Mouse (Mus musculus): ENCODE data around the gene Sh3bgr. TPM values are rescaled to one million over a fixed set of nuclear protein-coding genes. Genes with fewer than 3 reads are reported as not detected.

Gene Sh3bgr
- not detected in 2 replicates for total RNA-seq (2023)

GRCm38 (mm10) chr16:96199913-96200701 lies at the start of gene Sh3bgr:
Sh3bgr (plus strand) TSS chr16:96200450.

DNA sequence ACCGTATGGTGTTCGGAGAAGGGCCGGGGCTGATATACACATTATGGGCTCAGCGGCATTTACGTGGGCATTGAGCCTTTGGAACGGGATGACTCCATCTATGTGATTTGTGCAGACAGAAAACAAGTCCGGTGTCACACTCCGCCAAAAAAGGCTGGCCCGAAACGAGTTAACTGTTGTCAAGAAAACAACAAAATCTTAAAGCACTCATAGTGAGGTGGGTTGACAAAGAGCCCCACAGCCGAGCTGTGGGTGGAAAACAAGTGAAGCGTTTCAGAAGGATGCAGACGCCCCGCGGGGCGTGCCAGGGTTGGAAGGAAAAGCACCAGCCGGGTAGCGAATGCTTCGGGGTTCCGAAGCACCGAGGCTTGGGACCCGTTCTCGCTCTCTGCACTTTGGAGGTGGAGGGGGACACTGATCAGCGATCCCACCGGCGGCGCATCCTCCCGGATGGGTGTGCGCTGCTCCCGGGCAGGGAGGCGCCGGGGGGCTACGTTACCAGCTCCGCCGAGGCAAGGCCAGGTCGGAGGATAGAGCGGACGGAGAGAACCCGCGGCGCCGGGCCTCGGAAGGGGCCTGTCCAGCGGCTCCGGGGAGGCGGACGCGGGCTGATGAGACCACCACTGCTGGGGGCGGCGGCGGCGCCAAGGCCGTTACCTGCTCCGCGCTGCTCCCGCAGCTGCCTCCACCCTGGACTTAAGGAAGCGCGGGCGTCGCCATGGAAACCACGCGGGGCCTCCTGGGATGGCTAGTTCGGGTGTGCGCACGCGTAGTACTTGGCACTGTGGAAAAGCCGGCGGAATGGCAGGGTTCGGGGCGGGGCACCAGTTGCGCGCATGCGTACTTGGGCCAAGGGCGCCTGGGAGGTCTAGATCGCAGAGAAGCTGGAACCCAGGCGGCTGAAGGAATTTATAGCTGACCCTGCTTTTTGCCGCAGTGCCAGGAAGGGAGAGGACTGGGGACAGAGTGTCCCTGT lies 8.4 kb upstream of the Sh3bgr start, which contains the start of gene Lca5l:
Gene Lca5l, minus strand, starts transcription at position 741 of the 976 bp plus-strand sequence.

DNA sequence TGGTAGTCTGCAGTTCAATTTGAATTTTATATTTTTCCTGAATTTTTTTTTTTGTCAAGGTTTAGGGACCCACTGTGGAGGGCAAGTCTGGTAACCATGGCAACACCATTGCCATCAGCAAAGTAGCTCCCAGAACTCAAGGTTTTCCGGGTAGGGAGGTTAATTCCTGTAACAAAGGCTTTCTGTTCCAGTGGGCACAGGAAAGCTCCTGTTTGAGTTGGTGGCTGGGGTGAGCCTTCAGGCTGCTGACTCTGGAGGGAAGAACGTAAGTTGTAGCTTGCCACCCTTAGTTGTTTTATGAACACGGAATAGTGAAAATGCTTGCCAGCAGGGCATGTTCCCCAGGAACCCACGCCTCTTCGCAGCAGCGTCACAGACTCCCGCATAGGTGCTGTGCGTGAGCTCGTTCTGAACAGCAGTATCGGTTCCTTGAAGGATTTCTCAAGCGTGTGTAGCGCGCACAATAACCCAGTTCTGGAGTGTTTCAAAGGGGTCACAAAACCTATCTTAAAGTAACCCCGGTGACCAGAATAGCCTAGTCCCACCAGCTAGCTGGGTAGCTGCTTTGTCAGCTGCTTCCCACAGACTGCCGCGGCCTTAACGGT lies 35.2 kb downstream of the Sh3bgr start, which contains the start of gene B3galt5:
Gene B3galt5, plus strand, starts transcription at position 436 of the 605 bp plus-strand sequence.

Other genes with a start within 250 kb of the Sh3bgr start
- gene Psmg1, start 209.5 kb upstream of the Sh3bgr start, total RNA-seq (2023): 5.3 and 8.3 TPM in 2 replicates
- 44.4 and 95.9 TPM in 2 replicates for gene Brwd1, start 117.9 kb upstream of the Sh3bgr start, total RNA-seq (2023)
- gene Hmgn1, start 72.7 kb upstream of the Sh3bgr start, total RNA-seq (2023): 12.6 and 17.4 TPM in 2 replicates
- gene Wrb, start 55.0 kb upstream of the Sh3bgr start, total RNA-seq (2023): 2.4 and 4.0 TPM in 2 replicates
- gene Lca5l, start 8.2 kb upstream of the Sh3bgr start, total RNA-seq (2023): not detected in 2 replicates
- gene B3galt5, start 35.4 kb downstream of the Sh3bgr start, total RNA-seq (2023): 0.09 TPM in 1 of 2 replicates, not detected in the other
- 452 and 499 TPM in 2 replicates for gene Itgb2l, start 243.2 kb downstream of the Sh3bgr start, total RNA-seq (2023)